Mouse (Mus musculus): ENCODE measurements around the gene Clta. TPM values are rescaled to one million over a fixed set of nuclear protein-coding genes. Genes with fewer than 3 reads are reported as not detected.

Clta gene
- polyA plus RNA-seq, 2 experiments from 2014 or later, result 66.1 to 83.6 TPM

DNA sequence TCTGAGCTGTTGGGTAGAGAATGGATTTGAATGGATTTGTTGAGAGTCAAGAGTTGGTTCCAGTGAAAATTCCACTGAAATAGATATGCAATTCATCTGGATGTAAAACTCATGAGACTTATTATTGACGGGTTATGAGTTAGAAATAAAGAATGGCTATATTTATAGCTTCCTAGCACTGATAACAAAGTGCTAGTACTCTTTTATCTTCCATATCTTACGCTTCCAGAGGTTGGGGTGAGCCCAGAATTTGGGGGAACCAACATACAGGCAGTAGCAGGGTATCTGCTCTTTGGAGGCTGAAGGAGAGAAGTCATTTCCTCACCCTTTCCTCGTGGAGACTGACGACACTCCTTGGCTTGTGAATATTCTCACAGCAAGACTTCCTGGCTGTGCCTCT lies 70.2 kb downstream of the Clta start:
- no peak for ATAC-seq

DNA sequence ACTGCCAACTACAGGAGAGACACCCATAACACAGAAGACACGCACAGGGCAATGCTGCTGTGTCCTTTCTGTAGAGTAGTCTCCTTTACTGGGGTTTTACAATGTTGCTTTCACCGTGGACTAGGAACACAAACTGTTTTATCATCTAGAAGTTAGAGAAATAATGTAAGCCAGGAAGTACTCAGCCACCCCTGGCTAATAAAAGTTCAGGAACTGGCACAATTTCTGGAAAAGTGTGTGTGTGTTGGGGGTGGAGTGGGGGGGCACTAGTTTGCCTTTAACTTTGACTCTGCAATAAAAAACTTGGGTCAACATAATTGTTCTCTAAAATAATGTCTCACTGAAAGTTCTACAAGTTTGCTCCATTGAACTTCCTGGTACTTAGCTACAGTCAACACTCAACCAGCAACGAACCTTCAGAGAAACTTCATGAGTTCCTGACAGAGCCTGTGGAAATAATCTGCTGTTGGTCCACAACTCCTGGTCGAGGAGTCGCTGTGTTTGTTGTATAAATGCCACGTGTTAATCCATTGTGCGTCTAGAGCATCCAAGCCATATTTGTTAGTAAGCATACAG lies 74.2 kb downstream of the Clta start:
- ATAC-seq, result no peak

Other genes with a start within 250 kb of the Clta start
- not detected for gene Olfr159, start 233.4 kb upstream of the Clta start, polyA plus RNA-seq (2017; shearing (Covaris generic))
- gene Olfr156, start 180.6 kb upstream of the Clta start, polyA plus RNA-seq (2017; shearing (Covaris generic)), result not detected
- under 1 TPM in 1 of 2 experiments, not detected in 1; 0.09 TPM for gene Olfr157, start 164.3 kb upstream of the Clta start, polyA plus RNA-seq (2017; shearing (Covaris generic))
- gene Olfr155, start 152.9 kb upstream of the Clta start, polyA plus RNA-seq (2017; shearing (Covaris generic)), result not detected
- gene Reck, start 128.9 kb upstream of the Clta start, polyA plus RNA-seq (2017; shearing (Covaris generic)), result 1 to 10 TPM; 4.2 to 4.6 TPM
- gene Glipr2, start 47.1 kb upstream of the Clta start, polyA plus RNA-seq (2017; shearing (Covaris generic)), result 100 to 1,000 TPM; 165 to 194 TPM
- gene Ccin, start 21.0 kb upstream of the Clta start, polyA plus RNA-seq (2017; shearing (Covaris generic)), result not detected
- gene Gne, start 79.7 kb downstream of the Clta start, polyA plus RNA-seq (2017; shearing (Covaris generic)), result 10 to 100 TPM; 20.5 to 20.9 TPM
- 10 to 100 TPM; 27.5 to 27.7 TPM for gene Rnf38, start 229.3 kb downstream of the Clta start, polyA plus RNA-seq (2017; shearing (Covaris generic))